Mouse (Mus musculus): ENCODE data around the gene Ndufc1.

GRCm38 (mm10) chr3:51361066-51361465, 47.7 kb downstream of the Ndufc1 start:
- TF ChIP-seq FLI1 (IDR thresholded peaks at IDR 0.05; ENCODE audit: low read length) (no peak), GATA1 (IDR thresholded peaks at IDR 0.05; ENCODE audit: borderline replicate concordance, low read length) (no peak)

Measured in megakaryocyte, embryonic 14.5 days (primary cell).